Mouse (Mus musculus) ES-E14 (cell line): Measurements from ENCODE around the gene Vangl1. TPM values are rescaled to one million over a fixed set of nuclear protein-coding genes. Genes with fewer than 3 reads are reported as not detected.
A peak's percentile ranks its signal among the peaks of the same experiment; 100 is the strongest.

Experiments used
- DNase-seq: peaks from one replicate; pipeline ENCODE4 v3.0.0-alpha.2; 2013; ENCODE audit warnings: low read depth, low spot score
- H3K27ac ChIP-seq: 2 replicates; pipeline ENCODE4 v1.5.1; 2012; ENCODE audit warnings: low read depth, mild to moderate bottlenecking, low read length, moderate library complexity, mixed read lengths; ENCODE audit not compliant: poor library complexity, insufficient read depth, severe bottlenecking
- H3K36me3 ChIP-seq: 2 replicates; pipeline ENCODE4 v1.6.1; 2012; ENCODE audit warnings: mild to moderate bottlenecking, low read length, moderate library complexity, mixed read lengths; ENCODE audit not compliant: control insufficient read depth, poor library complexity, insufficient read depth, severe bottlenecking
- H3K4me1 ChIP-seq, 2 experiments: fragments of 150-350 bp in 1 of 2; sonication (generic) in 1 of 2; 2 replicates each; pipeline ENCODE4 v1.6.1; 2012; ENCODE audit warnings: low read length in 2 of 2, mild to moderate bottlenecking in 1 of 2, mixed read lengths in 1 of 2; ENCODE audit not compliant: control insufficient read depth in 2 of 2, insufficient read depth in 2 of 2, poor library complexity in 1 of 2
- H3K4me3 ChIP-seq, 2 experiments: fragments of 150-350 bp in 1 of 2; sonication (generic) in 1 of 2; 2 replicates each; pipeline ENCODE4 v1.5.1; 2012; ENCODE audit warnings: low read length in 2 of 2, low read depth in 1 of 2, mild to moderate bottlenecking in 1 of 2, mixed read lengths in 1 of 2; ENCODE audit not compliant: insufficient read depth in 1 of 2, poor library complexity in 1 of 2, severe bottlenecking in 1 of 2
- H3K9ac ChIP-seq: 2 replicates; pipeline ENCODE4 v1.6.1; 2012; ENCODE audit warnings: low read depth, mild to moderate bottlenecking, low read length, mixed read lengths; ENCODE audit not compliant: poor library complexity, insufficient read depth, severe bottlenecking
- H3K9me3 ChIP-seq: fragments of 150-350 bp; sonication (generic); 2 replicates; pipeline ENCODE4 v1.6.1; 2012; ENCODE audit warnings: low read depth, mild to moderate bottlenecking, low read length; ENCODE audit not compliant: control insufficient read depth, insufficient read depth
- CHD2 ChIP-seq: IDR thresholded peaks from 2 replicates; pipeline ENCODE4 v1.6.1; 2014; ENCODE audit warnings: mild to moderate bottlenecking, low read depth, low read length, inconsistent platforms
- HCFC1 ChIP-seq: IDR thresholded peaks from 2 replicates; pipeline ENCODE4 v1.6.1; 2012; ENCODE audit warnings: low read length, inconsistent platforms, borderline replicate concordance; ENCODE audit not compliant: insufficient read depth
- MAFK ChIP-seq: IDR thresholded peaks from 2 replicates; pipeline ENCODE4 v1.6.1; 2014; ENCODE audit warnings: mild to moderate bottlenecking, low read depth, low read length, inconsistent platforms; ENCODE audit not compliant: insufficient read depth
- ZC3H11A ChIP-seq: IDR thresholded peaks from 2 replicates; pipeline ENCODE4 v1.6.1; 2012; ENCODE audit warnings: low read depth, mild to moderate bottlenecking, inconsistent platforms, low read length, borderline replicate concordance
- ZNF384 ChIP-seq: IDR thresholded peaks from 2 replicates; pipeline ENCODE4 v1.6.1; 2012; ENCODE audit warnings: low read depth, low read length, inconsistent platforms
- in situ Hi-C, 2 experiments: fragments of 600-800 bp; cut with MboI; formaldehyde crosslinking; loops; one replicate each; pipeline ENCODE4 v1.15.1; 2025; ENCODE audit warnings: low sequenced_read_pairs in 2 of 2, inconsistent platforms in 1 of 2; ENCODE audit not compliant: unreplicated experiment in 2 of 2
- total RNA-seq: library from RNA; depleted of rRNA; stranded (reverse); fragments of 300-350 nt; gene quantifications from 2 replicates; pipeline ENCODE4 v1.2.3, GENCODE M21; 2012

The Vangl1 gene
- total RNA-seq, 1 experiment = 119 TPM

- in situ Hi-C loops = no loop called here
- Histone ChIP-seq H3K36me3 (peaks cover 31% of the 10 kb centered on the region), H3K27ac (no peak overlapping the region), H3K9me3 (no peaks in the 10 kb centered on the region), H3K4me1 (peaks cover 11 to 24% of the 10 kb centered on the region in 2 experiments), H3K9ac (no peak overlapping the region), H3K4me3 (no peak overlapping the region)
- TF ChIP-seq MAFK (peak; percentile 94), HCFC1 (no peak)
- DNase-seq = no peak
Observed at GRCm38 (mm10) chr3:102197152-102197551, 7.3 kb downstream of the Vangl1 start.

GRCm38 (mm10) chr3:102196166-102196565 lies 8.3 kb downstream of the Vangl1 start:
- Histone ChIP-seq H3K4me3 (no peak overlapping the region), H3K36me3 (peaks cover 38% of the 10 kb centered on the region), H3K9me3 (no peaks in the 10 kb centered on the region), H3K27ac (no peak overlapping the region), H3K4me1 (peaks cover 11 to 24% of the 10 kb centered on the region in 2 experiments), H3K9ac (no peak overlapping the region)
- in situ Hi-C loops = no loop called here
- DNase-seq = no peak
- TF ChIP-seq ZNF384 (no peak), HCFC1 (no peak), CHD2 (no peak), MAFK (no peak), ZC3H11A (no peak)

GRCm38 (mm10) chr3:102195762-102196161 lies 8.7 kb downstream of the Vangl1 start:
- H3K4me1 ChIP-seq = peaks cover 11 to 24% of the 10 kb centered on the region in 2 experiments
- no peak overlapping the region for H3K27ac ChIP-seq
- in situ Hi-C loops = no loop called here
- H3K9ac ChIP-seq = no peak overlapping the region
- no peak for TF ChIP-seq ZNF384
- no peak for TF ChIP-seq CHD2
- no peak for TF ChIP-seq HCFC1
- TF ChIP-seq ZC3H11A = no peak
- TF ChIP-seq MAFK = no peak
- peaks cover 38% of the 10 kb centered on the region for H3K36me3 ChIP-seq
- H3K9me3 ChIP-seq = no peaks in the 10 kb centered on the region
- DNase-seq = no peak
- H3K4me3 ChIP-seq = no peak overlapping the region

GRCm38 (mm10) chr3:102194291-102195051 lies 10.0 kb downstream of the Vangl1 start:
- peak overlapping the region; percentile 25; the same call in 1 of the 2 replicates for H3K27ac ChIP-seq
- TF ChIP-seq ZC3H11A (no peak), HCFC1 (no peak), ZNF384 (no peak)
- peaks cover 38% of the 10 kb centered on the region for H3K36me3 ChIP-seq
- no peak overlapping the region for H3K4me3 ChIP-seq
- in situ Hi-C loops = no loop called here
- H3K9me3 ChIP-seq = no peaks in the 10 kb centered on the region
- peaks cover 8 to 18% of the 10 kb centered on the region in 2 experiments for H3K4me1 ChIP-seq
- no peak for DNase-seq
- H3K9ac ChIP-seq = no peak overlapping the region
